In the genomic region with DNA sequence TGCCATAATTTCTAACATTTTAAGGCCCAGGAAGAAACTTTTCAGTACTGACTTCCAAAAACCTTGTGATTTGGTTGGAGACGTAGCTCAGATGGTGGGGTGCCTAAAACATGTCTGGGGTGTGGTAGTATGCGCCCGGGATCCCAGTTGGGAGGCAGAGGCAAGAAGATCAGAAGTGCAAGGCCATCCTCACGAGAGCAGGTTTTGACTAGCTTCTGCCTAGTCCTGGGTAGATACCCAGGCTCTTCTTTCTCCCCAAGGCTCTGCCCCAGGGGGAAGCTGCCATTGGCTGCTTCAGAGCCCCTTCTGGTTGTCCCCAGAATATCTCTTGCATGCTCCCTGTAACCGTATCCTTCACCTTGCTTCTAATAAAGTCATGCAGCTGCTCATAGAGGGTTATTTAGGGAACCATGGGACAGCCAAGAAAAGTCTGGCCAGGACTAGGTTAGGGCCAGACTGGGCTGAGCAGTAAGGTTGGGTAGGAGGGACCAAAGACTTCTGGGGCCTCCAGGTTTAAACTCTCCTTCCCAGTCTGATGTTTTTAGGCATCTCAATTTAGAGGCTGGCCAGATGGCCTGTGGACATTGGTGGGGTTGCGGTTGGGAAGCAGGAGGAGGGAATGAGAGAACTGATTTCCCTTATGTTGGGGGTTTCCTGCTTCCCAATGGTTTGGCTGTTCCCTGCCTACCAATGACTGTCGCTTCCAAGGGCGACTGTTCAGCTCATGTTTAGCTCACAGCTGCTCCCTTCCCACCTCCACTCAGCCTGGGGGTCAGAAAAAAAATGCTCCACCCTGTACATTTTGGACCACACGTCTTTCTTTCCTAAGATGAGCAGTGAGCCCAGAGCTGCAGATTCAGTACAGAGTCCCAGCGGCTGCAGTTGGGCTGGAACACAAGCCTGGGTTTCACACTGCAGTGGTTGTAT, we compare ENCODE assay signal across 14 mouse cellular contexts. TPM values are rescaled to one million over a fixed set of nuclear protein-coding genes. Genes with fewer than 3 reads are reported as not detected.
DNase-seq lines count a peak whose midpoint lies in the region; ATAC-seq lines count a peak whose summit lies in the region.
"Had no signal": no experiment of that assay in that cellular context is flagged by ENCODE, and none has a peak within 500 bp of the region (broad histone marks: within the 10 kb centered on the region; RNA-seq: fewer than 3 reads in every experiment).

No protein-coding gene starts in this region.

- ATAC-seq in liver, embryonic 11.5 days (replicated peaks; ENCODE audit: low FRiP score): no peak
- ATAC-seq in heart, embryonic 16.5 days (replicated peaks; ENCODE audit: extremely low read depth, insufficient read depth, low FRiP score): 0 out of 2 replicates have a peak, but pooled peaks have one; percentile 61
- ATAC-seq in inflammation-experienced regulatory T-cells, adult 6 months: no peak
- ATAC-seq: forebrain, embryonic 14.5 days had no signal

- H3K4me2 ChIP-seq in liver, embryonic 11.5 days: peak overlapping the region; percentile 36; the same call in 1 of the 2 replicates
- H3K4me2 ChIP-seq in heart, embryonic 16.5 days (ENCODE audit: low read depth, low read length): no peak overlapping the region

- no peak overlapping the region for H3K9ac ChIP-seq in liver, embryonic 11.5 days (ENCODE audit: low read depth, low read length)
- no peak overlapping the region for H3K9ac ChIP-seq in heart, embryonic 16.5 days (ENCODE audit: low read length)

- intact Hi-C loops in gastrocnemius, postnatal 36 days (cut with DNase I): loop anchor here (5.0 kb wide), 1 partner anchor 32 kb away; no protein-coding TSS in a partner anchor

- H3K9me3 ChIP-seq in liver, embryonic 11.5 days (ENCODE audit: control insufficient read depth, low read length): no peaks in the 10 kb centered on the region
- no peaks in the 10 kb centered on the region for H3K9me3 ChIP-seq in heart, embryonic 16.5 days (replicated peaks; ENCODE audit: control insufficient read depth, low read length)

- H3K4me3 ChIP-seq in liver, embryonic 11.5 days (ENCODE audit: low read depth, low read length): no peak overlapping the region
- H3K4me3 ChIP-seq in heart, embryonic 16.5 days (ENCODE audit: low read length): no peak overlapping the region

- DNase-seq in gastrocnemius, adult 18-20 months (ENCODE audit: low spot score): peak; percentile 83
- DNase-seq in gastrocnemius, postnatal 36 days: no peak
- DNase-seq in liver, embryonic 11.5 days (ENCODE audit: low spot score): no peak
- DNase-seq in liver: no peak
- peak; percentile 96 for DNase-seq in skeletal muscle tissue, adult 2 months (ENCODE audit: low read depth, low spot score)
- no peak for DNase-seq in kidney, postnatal 10 days
- DNase-seq: cerebellum, adult 9-10 months; kidney, postnatal 14 days; lung, adult 18-20 months had no signal

- H3K27me3 ChIP-seq in liver, embryonic 11.5 days (replicated peaks; ENCODE audit: control insufficient read depth, insufficient read depth, low read length): no peaks in the 10 kb centered on the region
- no peaks in the 10 kb centered on the region for H3K27me3 ChIP-seq in heart, embryonic 16.5 days (ENCODE audit: control insufficient read depth, insufficient read depth, low read length)

- H3K36me3 ChIP-seq in liver, embryonic 11.5 days (ENCODE audit: control insufficient read depth, insufficient read depth, low read length): no peaks in the 10 kb centered on the region; the same call in none of the 2 replicates
- peaks cover 42% of the 10 kb centered on the region for H3K36me3 ChIP-seq in heart, embryonic 16.5 days (ENCODE audit: control insufficient read depth, insufficient read depth)

- WGBS in liver, embryonic 11.5 days: 85% methylated on average over 10 of the region's 10 CpGs
- 82% methylated on average over 10 of the region's 10 CpGs for WGBS in heart, embryonic 16.5 days

- peaks cover 22% of the 10 kb centered on the region for H3K4me1 ChIP-seq in liver, embryonic 11.5 days (replicated peaks; ENCODE audit: control insufficient read depth, insufficient read depth, low read length)
- peaks cover 40% of the 10 kb centered on the region for H3K4me1 ChIP-seq in heart, embryonic 16.5 days (ENCODE audit: control insufficient read depth, insufficient read depth, low read length)

- H3K27ac ChIP-seq in liver, embryonic 11.5 days (ENCODE audit: low read depth, low read length): peak overlapping the region; percentile 73
- H3K27ac ChIP-seq in heart, embryonic 16.5 days (ENCODE audit: low read length): peak overlapping the region; percentile 80
- H3K27ac ChIP-seq: macrophage had no signal

RNA-seq across cellular contexts. Expression of a gene that starts 21.6 kb away (rescaled TPM):
- 1 to 10 TPM; 6.1 to 6.3 TPM for total RNA-seq in gastrocnemius, adult 18-20 months (2021)
- total RNA-seq in gastrocnemius, postnatal 36 days (2021): 1 to 10 TPM; 6.0 to 8.1 TPM
- 37.9 and 38.6 TPM in 2 replicates for polyA plus RNA-seq in liver, embryonic 11.5 days (2014; fragmentation: Nextera tagmentation; extraction: Ambion mirVana)
- 17.8 and 17.9 TPM in 2 replicates for polyA plus RNA-seq in heart, embryonic 16.5 days (2015; fragmentation: Nextera tagmentation; extraction: Ambion mirVana)
- 10 to 100 TPM; 29.3 to 35.6 (median 35.0) TPM for polyA plus RNA-seq in inflammation-experienced regulatory T-cells, adult 6 months (2017; shearing (Covaris generic))

RNA-seq across cellular contexts. Expression of a gene that starts 22.7 kb away (rescaled TPM):
- total RNA-seq in gastrocnemius, adult 18-20 months (2021): 1,000 to 10,000 TPM; 2,870 to 2,899 TPM
- total RNA-seq in gastrocnemius, postnatal 36 days (2021): 1,000 to 10,000 TPM; 2,575 to 2,874 TPM
- 37.2 and 42.5 TPM in 2 replicates for polyA plus RNA-seq in liver, embryonic 11.5 days (2014; fragmentation: Nextera tagmentation; extraction: Ambion mirVana)
- polyA plus RNA-seq in heart, embryonic 16.5 days (2015; fragmentation: Nextera tagmentation; extraction: Ambion mirVana): 145 and 157 TPM in 2 replicates
- polyA plus RNA-seq in inflammation-experienced regulatory T-cells, adult 6 months (2017; shearing (Covaris generic)): 1 to 10 TPM; 4.9 to 5.6 (median 5.2) TPM

RNA-seq across cellular contexts. Expression of a gene that starts 50.3 kb away (rescaled TPM):
- 100 to 1,000 TPM; 113 to 114 TPM for total RNA-seq in gastrocnemius, adult 18-20 months (2021)
- 100 to 1,000 TPM; 107 to 122 TPM for total RNA-seq in gastrocnemius, postnatal 36 days (2021)
- 37.2 and 42.5 TPM in 2 replicates for polyA plus RNA-seq in liver, embryonic 11.5 days (2014; fragmentation: Nextera tagmentation; extraction: Ambion mirVana)
- 91.2 and 91.7 TPM in 2 replicates for polyA plus RNA-seq in heart, embryonic 16.5 days (2015; fragmentation: Nextera tagmentation; extraction: Ambion mirVana)
- polyA plus RNA-seq in inflammation-experienced regulatory T-cells, adult 6 months (2017; shearing (Covaris generic)): 10 to 100 TPM; 37.1 to 44.9 (median 41.2) TPM

RNA-seq across cellular contexts. Expression of a gene that starts 51.8 kb away (rescaled TPM):
- not detected for total RNA-seq in gastrocnemius, adult 18-20 months (2021)
- total RNA-seq in gastrocnemius, postnatal 36 days (2021): not detected
- not detected in 2 replicates for polyA plus RNA-seq in liver, embryonic 11.5 days (2014; fragmentation: Nextera tagmentation; extraction: Ambion mirVana)
- polyA plus RNA-seq in heart, embryonic 16.5 days (2015; fragmentation: Nextera tagmentation; extraction: Ambion mirVana): 1.2 and 1.7 TPM in 2 replicates
- polyA plus RNA-seq in inflammation-experienced regulatory T-cells, adult 6 months (2017; shearing (Covaris generic)): under 1 TPM; 0.25 to 0.91 (median 0.36) TPM
- total RNA-seq: neutrophil, adult 5-6 weeks had no signal
- polyA plus RNA-seq: macrophage had no signal

Comparison
In these comparisons a context has a peak if more than half of its experiments do, and no peak if none do; other contexts are left out.
1. DNase-seq: peak in gastrocnemius, adult 18-20 months (single experiment) and skeletal muscle tissue, adult 2 months (single experiment); none in gastrocnemius, postnatal 36 days (0 of 2), liver, embryonic 11.5 days (single experiment), liver (single experiment) and kidney, postnatal 10 days (single experiment).